Mouse (Mus musculus): Measurements from ENCODE around the gene Vmn2r118. TPM values are rescaled to one million over a fixed set of nuclear protein-coding genes. Genes with fewer than 3 reads are reported as not detected.

Vmn2r118 gene
- not detected for polyA plus RNA-seq (2017; shearing (Covaris generic))

DNA sequence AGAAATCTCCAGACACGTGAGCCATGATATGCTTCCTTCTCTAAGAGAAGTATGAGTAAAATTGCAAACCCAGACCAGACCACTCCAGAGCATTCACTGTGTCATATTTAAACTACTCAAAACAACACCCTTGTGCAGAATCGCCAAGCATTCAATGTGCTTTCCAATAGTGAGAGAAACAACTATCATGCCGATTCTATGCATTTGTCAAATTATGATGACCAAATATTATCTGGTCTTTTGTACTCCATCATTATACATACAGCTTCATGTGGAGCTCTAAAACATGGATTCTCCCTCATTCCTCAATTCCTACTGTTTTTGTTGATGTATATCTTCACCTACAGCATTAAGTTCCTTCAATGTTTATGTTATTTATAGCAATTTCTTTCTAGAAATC lies at the start of gene Vmn2r118:
Gene Vmn2r118 (minus strand): TSS at position 101 of the 400 bp plus-strand sequence.

Other genes starting within 250 kb of the Vmn2r118 start
- gene St6gal2, start 179.8 kb downstream of the Vmn2r118 start, polyA plus RNA-seq (2017; shearing (Covaris generic)) = not detected
- 22.4 TPM for gene Pot1b, start 87.4 kb upstream of the Vmn2r118 start, polyA plus RNA-seq (2017; shearing (Covaris generic))
- gene Adgre4, start 124.8 kb upstream of the Vmn2r118 start, polyA plus RNA-seq (2017; shearing (Covaris generic)) = 3.8 TPM